Mouse (Mus musculus): Measurements from ENCODE around the gene Rnf148. TPM values are rescaled to one million over a fixed set of nuclear protein-coding genes. Genes with fewer than 3 reads are reported as not detected.
A peak's percentile ranks its signal among the peaks of the same experiment; 100 is the strongest.

Rnf148 gene
- polyA plus RNA-seq, 1 experiment, result 0.82 TPM

DNA sequence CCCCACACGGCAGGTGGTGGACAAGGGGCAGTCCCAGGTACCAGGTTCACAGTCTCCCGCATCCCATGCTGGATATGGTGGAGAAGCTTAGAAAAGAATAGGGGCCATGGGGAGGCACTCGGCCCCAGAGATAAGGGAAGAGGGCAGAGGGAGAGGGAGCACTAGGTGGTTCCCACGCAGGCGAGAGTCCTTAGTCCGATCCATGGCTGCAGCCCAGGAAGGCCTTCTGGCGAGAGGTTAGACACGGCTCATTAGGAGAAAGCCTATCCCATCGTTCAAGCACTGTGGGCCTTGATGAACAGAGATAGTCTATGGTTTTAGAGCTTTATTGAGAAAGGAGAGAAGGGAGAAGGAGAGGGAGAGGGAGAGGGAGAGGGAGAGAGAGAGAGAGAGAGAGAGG lies 20.9 kb downstream of the Rnf148 start:
- Histone ChIP-seq H3K27me3 (ENCODE audit: control insufficient read depth, insufficient read depth, low read length) (no peaks in the 10 kb centered on the region), H3K27ac (ENCODE audit: insufficient read depth, low read length) (no peak overlapping the region), H3K4me1 (ENCODE audit: control insufficient read depth, insufficient read depth, low read length) (peaks cover 5% of the 10 kb centered on the region), H3K4me3 (replicated peaks; ENCODE audit: insufficient read depth, low read depth, low read length) (no peak overlapping the region)
- 27% methylated on average over 9 of the region's 9 CpGs for WGBS
- peak; percentile 50 to 54 for DNase-seq
- no peak for TF ChIP-seq CTCF (IDR thresholded peaks at IDR 0.05; ENCODE audit: borderline replicate concordance, insufficient read depth, low read depth, low read length)
- no peak for TF ChIP-seq POLR2A (IDR thresholded peaks at IDR 0.05; ENCODE audit: borderline replicate concordance, insufficient read depth, low read length)

- Histone ChIP-seq H3K4me3 (replicated peaks; ENCODE audit: insufficient read depth, low read depth, low read length) (no peak overlapping the region), H3K27me3 (ENCODE audit: control insufficient read depth, insufficient read depth, low read length) (no peaks in the 10 kb centered on the region), H3K27ac (ENCODE audit: insufficient read depth, low read length) (no peak overlapping the region), H3K4me1 (ENCODE audit: control insufficient read depth, insufficient read depth, low read length) (peaks cover 5% of the 10 kb centered on the region)
- no peak for TF ChIP-seq CTCF (IDR thresholded peaks at IDR 0.05; ENCODE audit: borderline replicate concordance, insufficient read depth, low read depth, low read length)
- TF ChIP-seq POLR2A (IDR thresholded peaks at IDR 0.05; ENCODE audit: borderline replicate concordance, insufficient read depth, low read length), result no peak
- WGBS, result 60% methylated on average over 4 of the region's 4 CpGs
- no peak for DNase-seq
Measured at GRCm38 (mm10) chr6:23630465-23630864, 24.5 kb downstream of the Rnf148 start.

Other genes with a start within 250 kb of the Rnf148 start
- gene Rnf133, start 4.8 kb downstream of the Rnf148 start, polyA plus RNA-seq (2012; rRNA removed), result 0.62 and 0.76 TPM in 2 replicates
- 102 and 118 TPM in 2 replicates for gene Cadps2, start 184.3 kb upstream of the Rnf148 start, polyA plus RNA-seq (2012; rRNA removed)